Mouse (Mus musculus) cerebellum, adult 2 months (tissue): ENCODE results near the gene Pla2g2d.

Experiments used
- CTCF ChIP-seq: fragments of 200-500 bp; IDR thresholded peaks from 2 replicates; pipeline ENCODE4 v1.5.1; 2011; ENCODE audit warnings: low read depth, mild to moderate bottlenecking, control low read depth, low read length, moderate library complexity, borderline replicate concordance; ENCODE audit not compliant: insufficient read depth
- POLR2A ChIP-seq: fragments of 200-500 bp; IDR thresholded peaks from 2 replicates; pipeline ENCODE4 v1.6.1; 2011; ENCODE audit warnings: low read length, control low read depth, borderline replicate concordance; ENCODE audit not compliant: insufficient read depth

- TF ChIP-seq POLR2A: no peak
- TF ChIP-seq CTCF: no peak
Observed at GRCm38 (mm10) chr4:138801631-138802030, 26.1 kb downstream of the Pla2g2d start.
